Mouse (Mus musculus): ENCODE results near the gene Fthl17f.
"Not testable (repeated sequence)": the region's sequence is repeated elsewhere in the genome, so short reads cannot be mapped to it uniquely, and the experiment has no call there.

- not testable (repeated sequence) for TF ChIP-seq POLR2A (IDR thresholded peaks at IDR 0.05; ENCODE audit: low read depth, low read length); CTCF (IDR thresholded peaks at IDR 0.05; ENCODE audit: borderline replicate concordance, insufficient read depth, low read length)
Observed at GRCm38 (mm10) chrX:9095066-9095465, 32.3 kb downstream of the Fthl17f start.
